Mouse (Mus musculus) cerebellum, adult 2 months (tissue): ENCODE measurements around the gene Il6. TPM values are rescaled to one million over a fixed set of nuclear protein-coding genes. Genes with fewer than 3 reads are reported as not detected.

Experiments used
- DNase-seq, 2 experiments: peaks; one replicate each; pipeline ENCODE4 v3.0.0; 2021
- H3K27ac ChIP-seq: fragments of 200-500 bp; 2 replicates; pipeline ENCODE4 v1.5.1; 2012; ENCODE audit warnings: low read length, control low read depth, inconsistent platforms; ENCODE audit not compliant: insufficient read depth
- H3K27me3 ChIP-seq: fragments of 200-500 bp; 2 replicates; pipeline ENCODE4 v1.6.1; 2012; ENCODE audit warnings: inconsistent platforms, mild to moderate bottlenecking, low read length, moderate library complexity; ENCODE audit not compliant: control insufficient read depth, insufficient read depth
- H3K4me1 ChIP-seq: fragments of 200-500 bp; 2 replicates; pipeline ENCODE4 v1.6.1; 2011; ENCODE audit warnings: low read length; ENCODE audit not compliant: control insufficient read depth, insufficient read depth
- H3K4me3 ChIP-seq: fragments of 200-500 bp; replicated peaks from 2 replicates; pipeline ENCODE3; 2011; ENCODE audit warnings: mild to moderate bottlenecking, low read depth, low read length, control low read depth; ENCODE audit not compliant: insufficient read depth
- CTCF ChIP-seq: fragments of 200-500 bp; IDR thresholded peaks from 2 replicates; pipeline ENCODE4 v1.5.1; 2011; ENCODE audit warnings: low read depth, mild to moderate bottlenecking, control low read depth, low read length, moderate library complexity, borderline replicate concordance; ENCODE audit not compliant: insufficient read depth
- POLR2A ChIP-seq: fragments of 200-500 bp; IDR thresholded peaks from 2 replicates; pipeline ENCODE4 v1.6.1; 2011; ENCODE audit warnings: low read length, control low read depth, borderline replicate concordance; ENCODE audit not compliant: insufficient read depth
- WGBS: fragments of 180-500 bp; shearing (Covaris S2); methylation state at CpG from one replicate; pipeline ENCODE4 v1.1.7; 2018; 5-methylcytosine and 5-hydroxymethylcytosine counted together
- polyA plus RNA-seq: library from polyadenylated mRNA; depleted of rRNA; stranded (reverse); fragments of >200 nt; gene quantifications from 2 replicates; pipeline ENCODE4 v1.2.3, GENCODE M21; 2012; rRNA removed

Il6 gene
- polyA plus RNA-seq, 1 experiment: not detected

GRCm38 (mm10) chr5:30067726-30068125, 54.8 kb downstream of the Il6 start:
- no peak for TF ChIP-seq CTCF
- TF ChIP-seq POLR2A: no peak
- Histone ChIP-seq H3K4me1 (no peaks in the 10 kb centered on the region), H3K27ac (no peak overlapping the region), H3K27me3 (no peaks in the 10 kb centered on the region), H3K4me3 (no peak overlapping the region)
- no peak for DNase-seq
- WGBS: 66% methylated on average over 6 of the region's 6 CpGs

Other genes with a start within 250 kb of the Il6 start
- 3.5 and 4.5 TPM in 2 replicates for gene Tyms, start 60.5 kb downstream of the Il6 start, polyA plus RNA-seq
- 23.7 and 25.6 TPM in 2 replicates for gene Garem2, start 92.0 kb downstream of the Il6 start, polyA plus RNA-seq
- gene 3110082J24Rik, start 93.0 kb downstream of the Il6 start, polyA plus RNA-seq: 7.0 and 7.6 TPM in 2 replicates
- 88.2 and 89.6 TPM in 2 replicates for gene Hadha, start 142.0 kb downstream of the Il6 start, polyA plus RNA-seq
- 129 and 148 TPM in 2 replicates for gene Hadhb, start 142.1 kb downstream of the Il6 start, polyA plus RNA-seq
- not detected in 2 replicates for gene Adgrf3, start 192.6 kb downstream of the Il6 start, polyA plus RNA-seq
- 33.9 and 38.0 TPM in 2 replicates for gene Selenoi, start 219.5 kb downstream of the Il6 start, polyA plus RNA-seq